Mouse (Mus musculus): ENCODE results near the gene Xpo5.

Gene Xpo5

GRCm38 (mm10) chr17:46202421-46203071 lies at the start of gene Xpo5, which contains the start of gene Polh:
TSS of gene Xpo5 (plus strand) at chr17:46202782.
TSS of gene Polh (minus strand) at chr17:46202645.
- DNase-seq (ENCODE audit: low spot score in 2 of 2): peak; percentile 87 to 89

GRCm38 (mm10) chr17:46152847-46153782 lies 49.5 kb upstream of the Xpo5 start, which contains the start of gene Mad2l1bp:
TSS of gene Mad2l1bp (minus strand) at chr17:46153553.
- DNase-seq (ENCODE audit: low spot score in 2 of 2): peak; percentile 61 to 80

- no peak for DNase-seq (ENCODE audit: low spot score in 2 of 2)
These were observed 48.2 kb upstream of the Xpo5 start for GRCm38 (mm10) chr17:46154336-46154735.

GRCm38 (mm10) chr17:46156680-46157079 lies 45.9 kb upstream of the Xpo5 start:
- DNase-seq (ENCODE audit: low spot score in 2 of 2): no peak

GRCm38 (mm10) chr17:46157131-46157530 lies 45.5 kb upstream of the Xpo5 start:
- DNase-seq (ENCODE audit: low spot score in 2 of 2): no peak

- no peak for DNase-seq (ENCODE audit: low spot score in 2 of 2)
These were observed 43.3 kb upstream of the Xpo5 start for GRCm38 (mm10) chr17:46159236-46159635.

- peak; percentile 87 to 92 for DNase-seq (ENCODE audit: low spot score in 2 of 2)
These were observed 42.4 kb upstream of the Xpo5 start for GRCm38 (mm10) chr17:46160090-46160662.

- DNase-seq (ENCODE audit: low spot score in 2 of 2): peak; percentile 76 to 93
These were observed 41.9 kb upstream of the Xpo5 start, which contains the start of gene Gtpbp2 for GRCm38 (mm10) chr17:46160686-46161085. TSS of gene Gtpbp2 (plus strand) at chr17:46161032.

GRCm38 (mm10) chr17:46161179-46161578 lies 41.4 kb upstream of the Xpo5 start:
- DNase-seq (ENCODE audit: low spot score in 2 of 2): peak in 1 of 2 experiments; percentile 34

- no peak for DNase-seq (ENCODE audit: low spot score in 2 of 2)
These were observed 40.9 kb upstream of the Xpo5 start for GRCm38 (mm10) chr17:46161710-46162109.

GRCm38 (mm10) chr17:46162551-46162950 lies 40.0 kb upstream of the Xpo5 start:
- DNase-seq (ENCODE audit: low spot score in 2 of 2): no peak

- DNase-seq (ENCODE audit: low spot score in 2 of 2): no peak
These were observed 39.6 kb upstream of the Xpo5 start for GRCm38 (mm10) chr17:46162951-46163421.

GRCm38 (mm10) chr17:46164301-46164700 lies 38.3 kb upstream of the Xpo5 start:
- DNase-seq (ENCODE audit: low spot score in 2 of 2): no peak

- no peak for DNase-seq (ENCODE audit: low spot score in 2 of 2)
These were observed 37.8 kb upstream of the Xpo5 start for GRCm38 (mm10) chr17:46164791-46165190.

- DNase-seq (ENCODE audit: low spot score in 2 of 2): no peak
These were observed 37.1 kb upstream of the Xpo5 start for GRCm38 (mm10) chr17:46165460-46165859.

- no peak for DNase-seq (ENCODE audit: low spot score in 2 of 2)
These were observed 36.3 kb upstream of the Xpo5 start for GRCm38 (mm10) chr17:46166270-46166669.

- no peak for DNase-seq (ENCODE audit: low spot score in 2 of 2)
These were observed 35.6 kb upstream of the Xpo5 start for GRCm38 (mm10) chr17:46167014-46167413.

- DNase-seq (ENCODE audit: low spot score in 2 of 2): no peak
These were observed 34.3 kb upstream of the Xpo5 start for GRCm38 (mm10) chr17:46168318-46168717.

GRCm38 (mm10) chr17:46168768-46169167 lies 33.8 kb upstream of the Xpo5 start:
- DNase-seq (ENCODE audit: low spot score in 2 of 2): no peak

- no peak for DNase-seq (ENCODE audit: low spot score in 2 of 2)
These were observed 32.0 kb upstream of the Xpo5 start for GRCm38 (mm10) chr17:46170538-46170937.

GRCm38 (mm10) chr17:46182273-46182672 lies 20.3 kb upstream of the Xpo5 start:
- no peak for DNase-seq (ENCODE audit: low spot score in 2 of 2)

GRCm38 (mm10) chr17:46188829-46189228 lies 13.8 kb upstream of the Xpo5 start:
- DNase-seq (ENCODE audit: low spot score in 2 of 2): no peak
